11 mouse cellular contexts compared by ENCODE assay signal in the genomic region with DNA sequence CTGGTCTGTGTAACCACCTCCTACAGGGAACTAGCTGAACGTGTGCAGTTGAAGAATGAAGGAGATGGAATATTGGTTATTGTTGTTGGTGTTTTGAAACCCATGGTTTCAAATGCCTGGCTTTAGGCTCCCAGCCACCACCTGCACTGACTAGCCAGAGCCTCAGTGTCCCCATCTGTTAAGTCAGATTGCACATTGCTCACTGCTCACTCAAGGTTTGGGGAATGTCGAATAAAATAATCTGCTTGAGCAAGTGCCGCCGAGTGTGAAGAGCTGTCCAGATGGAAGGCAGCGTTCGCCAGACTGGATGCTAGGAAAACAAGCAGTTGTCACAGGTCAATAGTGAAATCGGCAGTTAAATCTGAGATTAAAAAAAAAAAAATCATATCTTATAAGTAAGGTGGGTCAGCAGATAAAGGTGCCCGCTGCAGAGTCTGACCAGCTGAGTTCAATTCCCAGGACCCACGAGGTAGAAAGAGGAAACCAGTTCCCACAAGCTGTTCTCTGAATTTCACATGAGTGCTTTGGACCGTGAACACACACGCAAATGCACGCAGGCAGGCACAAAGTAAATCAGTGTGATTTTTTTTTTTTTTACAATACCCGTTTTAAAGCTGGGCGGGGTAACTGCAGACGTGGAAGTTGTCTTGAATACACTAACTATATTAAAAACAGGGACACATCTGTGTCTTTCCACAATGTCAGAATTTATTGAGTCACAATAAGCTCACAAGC. TPM values are rescaled to one million over a fixed set of nuclear protein-coding genes. Genes with fewer than 3 reads are reported as not detected.
DNase-seq lines count a peak whose midpoint lies in the region; ATAC-seq and TF ChIP-seq lines count a peak whose summit lies in the region.
"Had no signal": no experiment of that assay in that cellular context is flagged by ENCODE, and none has a peak within 500 bp of the region (broad histone marks: within the 10 kb centered on the region; RNA-seq: fewer than 3 reads in every experiment).

No protein-coding gene starts in this region.

- H3K4me2 ChIP-seq in heart, embryonic 15.5 days: no peak overlapping the region
- H3K4me2 ChIP-seq in CH12.LX (ENCODE audit: insufficient read depth, low read depth, poor library complexity, severe bottlenecking): peak overlapping the region; percentile 81
- no peak overlapping the region for H3K4me2 ChIP-seq in forebrain, embryonic 13.5 days
- H3K4me2 ChIP-seq: limb, embryonic 13.5 days had no signal

- H3K79me2 ChIP-seq in CH12.LX (replicated peaks; ENCODE audit: control insufficient read depth, extremely low read depth, insufficient read depth, poor library complexity, severe bottlenecking): peaks cover 25% of the 10 kb centered on the region

- WGBS in heart, embryonic 15.5 days: 78% methylated on average over 15 of the region's 15 CpGs
- WGBS in forebrain, embryonic 13.5 days: 57% methylated on average over 15 of the region's 15 CpGs

- H3K9ac ChIP-seq in heart, embryonic 15.5 days: no peak overlapping the region
- 0 out of 2 replicates have a peak overlapping the region, but pooled peaks have one; percentile 7 for H3K9ac ChIP-seq in CH12.LX (ENCODE audit: insufficient read depth, low read depth)
- no peak overlapping the region for H3K9ac ChIP-seq in forebrain, embryonic 13.5 days
- H3K9ac ChIP-seq: limb, embryonic 13.5 days had no signal

- no peak for TF ChIP-seq RAD21 in CH12.LX (IDR thresholded peaks at IDR 0.05; ENCODE audit: low read depth, low read length)

- ATAC-seq in heart, embryonic 15.5 days (replicated peaks; ENCODE audit: insufficient number of reproducible peaks, insufficient read depth, low FRiP score, low read depth): no peak
- ATAC-seq in forebrain, embryonic 13.5 days: peak; percentile 50; the same call in 1 of the 2 replicates
- peak; percentile 26 for ATAC-seq in megakaryocyte progenitor cell, adult 5-6 weeks (replicated peaks; ENCODE audit: poor library complexity)
- ATAC-seq in monocyte, adult 5-6 weeks (replicated peaks; ENCODE audit: insufficient number of reproducible peaks, low FRiP score, low TSS enrichment, poor library complexity, severe bottlenecking): no peak

- peaks cover 10% of the 10 kb centered on the region for H3K4me1 ChIP-seq in heart, embryonic 15.5 days (replicated peaks)
- peaks cover 30 to 95% of the 10 kb centered on the region in 2 experiments for H3K4me1 ChIP-seq in CH12.LX (ENCODE audit: control insufficient read depth in 1 of 2, insufficient read depth in 2 of 2)
- H3K4me1 ChIP-seq in forebrain, embryonic 13.5 days: peaks cover 61% of the 10 kb centered on the region

- H3K4me3 ChIP-seq in heart, embryonic 15.5 days: no peak overlapping the region
- H3K4me3 ChIP-seq in CH12.LX (replicated peaks in 1 of 3; ENCODE audit: low read depth in 2 of 3, low read length in 2 of 3, poor library complexity in 1 of 3): no peak overlapping the region
- no peak overlapping the region for H3K4me3 ChIP-seq in forebrain, embryonic 13.5 days
- H3K4me3 ChIP-seq: limb, embryonic 13.5 days had no signal

- peak; percentile 92 for TF ChIP-seq EP300 in CH12.LX (IDR thresholded peaks at IDR 0.05; ENCODE audit: low read length)

- no peak for TF ChIP-seq CTCF in CH12.LX (conservative IDR thresholded peaks at IDR 0.05 in 1 of 2, IDR thresholded peaks at IDR 0.05 in 1 of 2; ENCODE audit: low read depth in 2 of 2, low read length in 2 of 2)

- TF ChIP-seq POLR2A in CH12.LX (IDR thresholded peaks at IDR 0.05; ENCODE audit: low read depth, low read length): no peak

- in situ Hi-C loops in CH12.LX (cut with MboI; ENCODE audit: low pct_ligation_motif_present, low pct_unique_long_range_greater_than_20kb, low sequenced_read_pairs): loop anchor here (10.0 kb wide), 1 partner anchor 538 kb away; no protein-coding TSS in a partner anchor

- dilution Hi-C loops in CH12.LX (cut with MboI; ENCODE audit: extremely low pct_ligation_motif_present, extremely low pct_unique_long_range_greater_than_20kb, low sequenced_read_pairs): no loop called here

- intact Hi-C loops in heart, postnatal 14 days (cut with DNase I): no loop called here

- no peaks in the 10 kb centered on the region for H3K9me3 ChIP-seq in heart, embryonic 15.5 days (replicated peaks)
- H3K9me3 ChIP-seq in CH12.LX (replicated peaks; ENCODE audit: low read length): no peaks in the 10 kb centered on the region
- H3K9me3 ChIP-seq in forebrain, embryonic 13.5 days (replicated peaks): no peaks in the 10 kb centered on the region
- H3K9me3 ChIP-seq: limb, embryonic 13.5 days had no signal

- peaks cover 34% of the 10 kb centered on the region for H3K36me3 ChIP-seq in heart, embryonic 15.5 days
- peaks cover 60 to 81% of the 10 kb centered on the region in 2 experiments for H3K36me3 ChIP-seq in CH12.LX (replicated peaks in 1 of 2; ENCODE audit: control insufficient read depth in 1 of 2, insufficient read depth in 1 of 2, low read length in 1 of 2)
- H3K36me3 ChIP-seq in forebrain, embryonic 13.5 days (ENCODE audit: poor library complexity, severe bottlenecking): peaks cover 26% of the 10 kb centered on the region

- no peaks in the 10 kb centered on the region for H3K27me3 ChIP-seq in heart, embryonic 15.5 days
- H3K27me3 ChIP-seq in CH12.LX (replicated peaks): no peaks in the 10 kb centered on the region
- no peaks in the 10 kb centered on the region for H3K27me3 ChIP-seq in forebrain, embryonic 13.5 days
- H3K27me3 ChIP-seq: limb, embryonic 13.5 days had no signal

- no peak for DNase-seq in heart, postnatal 14 days
- peak; percentile 88 for DNase-seq in CH12.LX (ENCODE audit: extremely low read depth)
- DNase-seq in adrenal gland, postnatal 14 days: no peak
- no peak for DNase-seq in ovary, postnatal 14 days (ENCODE audit: low spot score)
- DNase-seq: gastrocnemius, postnatal 36 days had no signal

- H3K27ac ChIP-seq in heart, embryonic 15.5 days: 0 out of 2 replicates have a peak overlapping the region, but pooled peaks have one; percentile 42
- H3K27ac ChIP-seq in CH12.LX (ENCODE audit: insufficient read depth, low read depth): peak overlapping the region; percentile 90
- peak overlapping the region; percentile 95 for H3K27ac ChIP-seq in forebrain, embryonic 13.5 days
- H3K27ac ChIP-seq: limb, embryonic 13.5 days; macrophage had no signal

TF ChIP-seq in CH12.LX, 34 proteins besides CTCF, POLR2A, EP300 and RAD21:
- TF ChIP-seq IRF4 (IDR thresholded peaks at IDR 0.05; ENCODE audit: low read depth, low read length) (peak; percentile 83), SIN3A (IDR thresholded peaks at IDR 0.05; ENCODE audit: low read length) (peak; percentile 89), MXI1 (IDR thresholded peaks at IDR 0.05; ENCODE audit: low read depth, low read length) (peak; percentile 79; the same call in 1 of the 2 replicates), MAZ (IDR thresholded peaks at IDR 0.05; ENCODE audit: low read depth, low read length) (0 out of 2 replicates have a peak, but pooled peaks have one; percentile 50), USF1 (IDR thresholded peaks at IDR 0.05; ENCODE audit: low read depth, low read length) (no peak), ZNF384 (IDR thresholded peaks at IDR 0.05; ENCODE audit: low read depth, low read length) (peak; percentile 99), JUN (IDR thresholded peaks at IDR 0.05; ENCODE audit: insufficient read depth, low read depth, low read length) (no peak), ZC3H11A (IDR thresholded peaks at IDR 0.05; ENCODE audit: low read depth, low read length) (no peak), KAT2A (IDR thresholded peaks at IDR 0.05; ENCODE audit: insufficient replicate concordance, low read length) (no peak), ETS1 (conservative IDR thresholded peaks at IDR 0.05; ENCODE audit: low read depth, low read length) (peak; percentile 100), UBTF (IDR thresholded peaks at IDR 0.05; ENCODE audit: low read depth, low read length) (0 out of 2 replicates have a peak, but pooled peaks have one; percentile 17), MAX (IDR thresholded peaks at IDR 0.05; ENCODE audit: low read length) (peak; percentile 76; the same call in 1 of the 2 replicates), POLR2AphosphoS2 (IDR thresholded peaks at IDR 0.05; ENCODE audit: low read depth, low read length) (0 out of 2 replicates have a peak, but pooled peaks have one; percentile 28), CHD2 (IDR thresholded peaks at IDR 0.05; ENCODE audit: low read length) (peak; percentile 53; the same call in 1 of the 2 replicates), RCOR1 (conservative IDR thresholded peaks at IDR 0.05; ENCODE audit: low read depth, low read length) (no peak; the same call in 1 of the 2 replicates), TCF12 (IDR thresholded peaks at IDR 0.05; ENCODE audit: low read depth, low read length) (peak; percentile 88), BHLHE40 (IDR thresholded peaks at IDR 0.05; ENCODE audit: low read depth, low read length) (peak; percentile 98), ELF1 (IDR thresholded peaks at IDR 0.05; ENCODE audit: low read depth, low read length) (no peak), CHD1 (IDR thresholded peaks at IDR 0.05; ENCODE audit: low read depth, low read length) (peak; percentile 89; the same call in 1 of the 2 replicates), HCFC1 (IDR thresholded peaks at IDR 0.05; ENCODE audit: low read depth, low read length) (no peak), MYC (IDR thresholded peaks at IDR 0.05; ENCODE audit: low read depth, low read length) (peak; percentile 97), E2F4 (IDR thresholded peaks at IDR 0.05; ENCODE audit: insufficient replicate concordance, low read depth, low read length) (no peak), MAFK (IDR thresholded peaks at IDR 0.05; ENCODE audit: insufficient replicate concordance, low read length) (0 out of 2 replicates have a peak, but pooled peaks have one; percentile 28), JUND (conservative IDR thresholded peaks at IDR 0.05; ENCODE audit: low read depth, low read length) (no peak; the same call in 1 of the 2 replicates), MEF2A (IDR thresholded peaks at IDR 0.05; ENCODE audit: borderline replicate concordance, low read depth, low read length) (peak; percentile 82)

RNA-seq across cellular contexts. Expression of gene Heg1, which starts 48.8 kb away (rescaled TPM):
- polyA plus RNA-seq in heart, embryonic 15.5 days (2015; fragmentation: Nextera tagmentation; extraction: Ambion mirVana): 30.5 and 42.5 TPM in 2 replicates
- total RNA-seq in heart, postnatal 14 days (2021): 100 to 1,000 TPM; 199 to 203 TPM
- 52.3 and 77.1 TPM in 2 replicates for total RNA-seq in CH12.LX (2012; rRNA removed)
- 33.5 and 40.8 TPM in 2 replicates for total RNA-seq in CH12.LX (2014; rRNA removed)
- 49.2 and 67.2 TPM in 2 replicates for polyA plus RNA-seq in CH12.LX (2012; ENCODE audit: insufficient read length, low read depth)
- 21.3 and 22.3 TPM in 2 replicates for polyA plus RNA-seq in forebrain, embryonic 13.5 days (2015; fragmentation: Nextera tagmentation; extraction: Ambion mirVana)
- 23.8 and 43.2 TPM in 2 replicates for total RNA-seq in megakaryocyte progenitor cell, adult 5-6 weeks (2015)
- total RNA-seq in megakaryocyte progenitor cell, adult 5-6 weeks (2017): 26.6 and 36.4 TPM in 2 replicates
- total RNA-seq in adrenal gland, postnatal 14 days (2021): 87.2 and 88.6 TPM in 2 replicates
- total RNA-seq in monocyte, adult 5-6 weeks (2017): 57.9 to 89.2 TPM (median 64.3 TPM) in 3 replicates

Comparison
In these comparisons a context has a peak if more than half of its experiments do, and no peak if none do; other contexts are left out.
1. ATAC-seq: peak in forebrain, embryonic 13.5 days (single experiment) and megakaryocyte progenitor cell, adult 5-6 weeks (single experiment); none in heart, embryonic 15.5 days (single experiment) and monocyte, adult 5-6 weeks (single experiment).
2. H3K27ac ChIP-seq: peak in every context shown above with its lines; median percentile 95 in forebrain, embryonic 13.5 days; 90 in CH12.LX; 42 in heart, embryonic 15.5 days.